Mouse (Mus musculus): ENCODE measurements around the gene Tbx2.

DNA sequence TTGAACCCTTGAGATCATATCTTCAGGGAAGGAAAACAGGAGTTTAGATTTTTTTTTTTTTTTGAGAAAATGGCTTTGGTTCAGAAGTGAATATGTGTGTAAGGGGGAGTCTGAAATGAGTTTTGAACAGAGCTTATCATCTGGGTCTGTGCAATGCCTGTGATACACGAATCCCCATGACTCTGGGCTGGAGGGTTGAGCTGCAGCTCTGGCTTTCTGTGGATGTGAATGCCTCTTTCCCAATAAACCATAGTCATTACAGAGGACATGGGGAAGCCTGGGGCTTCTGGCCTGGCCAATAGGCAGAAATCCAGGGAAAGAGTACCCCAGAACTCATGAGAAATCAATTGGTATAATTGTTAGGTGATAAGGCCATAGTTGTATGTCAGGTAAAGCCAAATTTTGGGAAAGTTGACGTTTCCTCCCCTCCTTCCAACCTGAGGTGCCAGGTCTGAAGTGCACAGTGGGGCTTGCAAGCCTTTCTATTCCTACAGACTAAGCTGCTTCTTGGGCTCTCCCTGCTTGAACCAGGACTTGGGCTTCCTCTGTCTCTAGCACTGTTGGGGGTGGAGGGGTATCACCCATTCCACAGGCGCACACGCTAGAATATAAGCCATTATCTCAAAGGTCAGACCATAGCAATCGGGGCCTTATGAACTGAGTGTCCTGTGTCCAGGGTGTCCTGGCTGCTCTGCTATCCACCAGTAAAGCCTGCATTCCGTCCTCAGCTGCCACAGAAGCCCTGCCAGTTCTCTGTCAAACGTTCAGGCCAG lies 7.1 kb downstream of the Tbx2 start:
- TF ChIP-seq CTCF (IDR thresholded peaks at IDR 0.05; ENCODE audit: control insufficient read depth, insufficient read depth, insufficient read length) (no peak), MAX (IDR thresholded peaks at IDR 0.05) (no peak), USF1 (IDR thresholded peaks at IDR 0.05; ENCODE audit: low read depth) (no peak), CEBPB (IDR thresholded peaks at IDR 0.05; ENCODE audit: low read depth) (no peak), FOSL1 (IDR thresholded peaks at IDR 0.05; ENCODE audit: insufficient read depth, low read length, poor library complexity, severe bottlenecking) (no peak), MYOG (IDR thresholded peaks at IDR 0.05; ENCODE audit: control insufficient read depth, extremely low read depth, insufficient read length) (no peak), MYOD1 (IDR thresholded peaks at IDR 0.05; ENCODE audit: control insufficient read depth, insufficient read length, low read depth) (no peak)
